Mouse (Mus musculus): ENCODE data around the gene Adprm. TPM values are rescaled to one million over a fixed set of nuclear protein-coding genes. Genes with fewer than 3 reads are reported as not detected.

Adprm gene
- polyA plus RNA-seq, 1 experiment: 13.1 TPM

DNA sequence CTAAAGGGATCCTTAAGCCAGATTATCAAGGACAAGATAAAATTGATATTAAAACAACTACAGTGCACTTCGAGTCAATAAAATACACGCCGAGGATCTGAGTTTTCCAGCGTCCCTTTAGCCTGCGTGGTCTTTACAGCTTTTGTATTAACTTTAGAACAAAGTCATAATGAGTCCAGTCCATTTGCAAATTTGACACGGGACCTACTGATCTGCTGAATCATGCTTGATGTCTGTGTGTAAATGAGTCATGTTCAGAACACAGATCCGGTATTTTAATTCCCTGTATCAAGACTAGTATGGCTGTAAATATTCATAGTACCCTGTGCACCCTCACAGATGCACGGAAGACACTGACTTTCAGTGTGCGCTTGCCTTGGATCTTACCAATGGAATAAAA lies 15.5 kb downstream of the Adprm start:
- Histone ChIP-seq H3K27me3 (ENCODE audit: control insufficient read depth, insufficient read depth, insufficient read length) (no peaks in the 10 kb centered on the region), H3K36me3 (ENCODE audit: control insufficient read depth, insufficient read depth) (peaks cover 39% of the 10 kb centered on the region), H3K4me2 (ENCODE audit: low read depth) (no peak overlapping the region), H3ac (ENCODE audit: control insufficient read depth, insufficient read length) (no peak overlapping the region), H3K79me2 (ENCODE audit: control insufficient read depth, insufficient read depth) (no peaks in the 10 kb centered on the region), H3K4me3 (no peak overlapping the region)
- no peak for TF ChIP-seq TCF12 (IDR thresholded peaks at IDR 0.05; ENCODE audit: insufficient read depth, poor library complexity, severe bottlenecking)
- TF ChIP-seq TCF3 (IDR thresholded peaks at IDR 0.05; ENCODE audit: insufficient read length, low read depth): no peak
- TF ChIP-seq SRF (IDR thresholded peaks at IDR 0.05; ENCODE audit: control insufficient read depth, insufficient read length, low read depth): no peak
- no peak for TF ChIP-seq MYOD1 (IDR thresholded peaks at IDR 0.05; ENCODE audit: control insufficient read depth in 1 of 3, insufficient read length in 2 of 3, low read depth in 2 of 3)
- TF ChIP-seq MYOG (IDR thresholded peaks at IDR 0.05; ENCODE audit: control insufficient read depth in 1 of 3, insufficient read depth in 1 of 3, insufficient read length in 2 of 3, low read depth in 2 of 3): no peak
- no peak for TF ChIP-seq POLR2AphosphoS2 (IDR thresholded peaks at IDR 0.05; ENCODE audit: insufficient read length, low read depth)
- TF ChIP-seq USF1 (IDR thresholded peaks at IDR 0.05; ENCODE audit: low read depth): no peak
- TF ChIP-seq CEBPB (IDR thresholded peaks at IDR 0.05; ENCODE audit: insufficient read depth, poor library complexity, severe bottlenecking): no peak
- no peak for TF ChIP-seq E2F4 (IDR thresholded peaks at IDR 0.05; ENCODE audit: insufficient read depth)
- TF ChIP-seq POLR2A (IDR thresholded peaks at IDR 0.05; ENCODE audit: insufficient read length, low read depth): no peak
- no peak for TF ChIP-seq MAX (IDR thresholded peaks at IDR 0.05; ENCODE audit: low read depth)
- TF ChIP-seq REST (IDR thresholded peaks at IDR 0.05; ENCODE audit: insufficient read depth, insufficient read length): no peak

- Histone ChIP-seq H3K79me2 (ENCODE audit: control insufficient read depth, insufficient read depth) (no peaks in the 10 kb centered on the region), H3K4me3 (no peak overlapping the region), H3K4me2 (ENCODE audit: low read depth) (no peak overlapping the region), H3ac (ENCODE audit: control insufficient read depth, insufficient read length) (no peak overlapping the region), H3K27me3 (ENCODE audit: control insufficient read depth, insufficient read depth, insufficient read length) (no peaks in the 10 kb centered on the region), H3K36me3 (ENCODE audit: control insufficient read depth, insufficient read depth) (peaks cover 32% of the 10 kb centered on the region)
- TF ChIP-seq SRF (IDR thresholded peaks at IDR 0.05; ENCODE audit: control insufficient read depth, insufficient read length, low read depth) (no peak), TCF12 (IDR thresholded peaks at IDR 0.05; ENCODE audit: insufficient read depth, poor library complexity, severe bottlenecking) (no peak)
Measured at GRCm38 (mm10) chr11:67036229-67036628, 16.2 kb downstream of the Adprm start.

GRCm38 (mm10) chr11:67034775-67035485 lies 17.5 kb downstream of the Adprm start:
- H3K79me2 ChIP-seq (ENCODE audit: control insufficient read depth, insufficient read depth): no peaks in the 10 kb centered on the region
- no peak overlapping the region for H3ac ChIP-seq (ENCODE audit: control insufficient read depth, insufficient read length)
- H3K4me3 ChIP-seq: no peak overlapping the region
- TF ChIP-seq MAX (IDR thresholded peaks at IDR 0.05; ENCODE audit: low read depth) (no peak), CEBPB (IDR thresholded peaks at IDR 0.05; ENCODE audit: insufficient read depth, poor library complexity, severe bottlenecking) (no peak), MYOD1 (IDR thresholded peaks at IDR 0.05; ENCODE audit: control insufficient read depth in 1 of 3, insufficient read length in 2 of 3, low read depth in 2 of 3) (no peak)
- H3K4me2 ChIP-seq (ENCODE audit: low read depth): no peak overlapping the region
- no peaks in the 10 kb centered on the region for H3K27me3 ChIP-seq (ENCODE audit: control insufficient read depth, insufficient read depth, insufficient read length)
- peaks cover 19% of the 10 kb centered on the region for H3K36me3 ChIP-seq (ENCODE audit: control insufficient read depth, insufficient read depth)

DNA sequence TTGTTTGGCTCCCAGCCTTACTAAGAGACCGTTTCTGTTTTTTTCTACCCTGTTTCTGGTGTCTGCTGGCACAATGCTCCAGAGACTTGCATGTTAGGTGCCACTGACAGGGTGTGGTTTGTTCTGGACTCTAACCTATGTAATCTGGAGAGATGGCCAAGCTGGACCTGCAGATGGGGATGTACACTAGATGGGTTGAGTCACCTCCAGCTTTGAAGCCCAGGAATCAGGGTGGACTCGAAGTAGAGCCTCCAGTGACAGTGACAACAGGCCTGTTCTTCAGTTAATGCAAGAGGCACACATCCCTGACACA lies 20.8 kb downstream of the Adprm start:
- Histone ChIP-seq H3ac (ENCODE audit: control insufficient read depth, insufficient read length) (no peak overlapping the region), H3K4me3 (no peak overlapping the region), H3K79me2 (ENCODE audit: control insufficient read depth, insufficient read depth) (no peaks in the 10 kb centered on the region), H3K36me3 (ENCODE audit: control insufficient read depth, insufficient read depth) (peaks cover under 1% of the 10 kb centered on the region), H3K27me3 (ENCODE audit: control insufficient read depth, insufficient read depth, insufficient read length) (no peaks in the 10 kb centered on the region), H3K4me2 (ENCODE audit: low read depth) (no peak overlapping the region)
- TF ChIP-seq CEBPB (IDR thresholded peaks at IDR 0.05; ENCODE audit: insufficient read depth, poor library complexity, severe bottlenecking) (no peak), POLR2AphosphoS2 (IDR thresholded peaks at IDR 0.05; ENCODE audit: insufficient read length, low read depth) (no peak), TCF12 (IDR thresholded peaks at IDR 0.05; ENCODE audit: insufficient read depth, poor library complexity, severe bottlenecking) (no peak), POLR2A (IDR thresholded peaks at IDR 0.05; ENCODE audit: insufficient read length, low read depth) (no peak), E2F4 (IDR thresholded peaks at IDR 0.05; ENCODE audit: insufficient read depth) (no peak), MAX (IDR thresholded peaks at IDR 0.05; ENCODE audit: low read depth) (no peak), SRF (IDR thresholded peaks at IDR 0.05; ENCODE audit: control insufficient read depth, insufficient read length, low read depth) (no peak), REST (IDR thresholded peaks at IDR 0.05; ENCODE audit: insufficient read depth, insufficient read length) (no peak), MYOG (IDR thresholded peaks at IDR 0.05; ENCODE audit: control insufficient read depth in 1 of 3, insufficient read depth in 1 of 3, insufficient read length in 2 of 3, low read depth in 2 of 3) (no peak), TCF3 (IDR thresholded peaks at IDR 0.05; ENCODE audit: insufficient read length, low read depth) (no peak), USF1 (IDR thresholded peaks at IDR 0.05; ENCODE audit: low read depth) (no peak)

GRCm38 (mm10) chr11:67030904-67031602 lies 21.3 kb downstream of the Adprm start:
- H3K4me2 ChIP-seq (ENCODE audit: low read depth): no peak overlapping the region
- no peak overlapping the region for H3ac ChIP-seq (ENCODE audit: control insufficient read depth, insufficient read length)
- H3K79me2 ChIP-seq (ENCODE audit: control insufficient read depth, insufficient read depth): no peaks in the 10 kb centered on the region
- no peaks in the 10 kb centered on the region for H3K36me3 ChIP-seq (ENCODE audit: control insufficient read depth, insufficient read depth)
- no peaks in the 10 kb centered on the region for H3K27me3 ChIP-seq (ENCODE audit: control insufficient read depth, insufficient read depth, insufficient read length)
- H3K4me3 ChIP-seq: no peak overlapping the region
- no peak for TF ChIP-seq MYOG (IDR thresholded peaks at IDR 0.05; ENCODE audit: control insufficient read depth in 1 of 3, insufficient read depth in 1 of 3, insufficient read length in 2 of 3, low read depth in 2 of 3)
- no peak for TF ChIP-seq POLR2AphosphoS2 (IDR thresholded peaks at IDR 0.05; ENCODE audit: insufficient read length, low read depth)
- TF ChIP-seq POLR2A (IDR thresholded peaks at IDR 0.05; ENCODE audit: insufficient read length, low read depth): no peak
- TF ChIP-seq SRF (IDR thresholded peaks at IDR 0.05; ENCODE audit: control insufficient read depth, insufficient read length, low read depth): no peak
- TF ChIP-seq USF1 (IDR thresholded peaks at IDR 0.05; ENCODE audit: low read depth): no peak
- TF ChIP-seq MAX (IDR thresholded peaks at IDR 0.05; ENCODE audit: low read depth): no peak
- no peak for TF ChIP-seq MYOD1 (IDR thresholded peaks at IDR 0.05; ENCODE audit: control insufficient read depth in 1 of 3, insufficient read length in 2 of 3, low read depth in 2 of 3)
- no peak for TF ChIP-seq TCF3 (IDR thresholded peaks at IDR 0.05; ENCODE audit: insufficient read length, low read depth)
- no peak for TF ChIP-seq CEBPB (IDR thresholded peaks at IDR 0.05; ENCODE audit: insufficient read depth, poor library complexity, severe bottlenecking)
- no peak for TF ChIP-seq E2F4 (IDR thresholded peaks at IDR 0.05; ENCODE audit: insufficient read depth)
- no peak for TF ChIP-seq REST (IDR thresholded peaks at IDR 0.05; ENCODE audit: insufficient read depth, insufficient read length)
- no peak for TF ChIP-seq TCF12 (IDR thresholded peaks at IDR 0.05; ENCODE audit: insufficient read depth, poor library complexity, severe bottlenecking)

Data from myocyte (in vitro differentiated cells).